Mouse (Mus musculus): Measurements from ENCODE around the gene Dll3. TPM values are rescaled to one million over a fixed set of nuclear protein-coding genes. Genes with fewer than 3 reads are reported as not detected.
"Not testable (repeated sequence)": the region's sequence is repeated elsewhere in the genome, so short reads cannot be mapped to it uniquely, and the experiment has no call there.

The Dll3 gene
- polyA plus RNA-seq, 3 experiments from 2014 or later = not detected

GRCm38 (mm10) chr7:28243943-28244342 lies 58.1 kb downstream of the Dll3 start:
- not testable (repeated sequence) for ATAC-seq

Other genes starting within 250 kb of the Dll3 start
- gene Fcgbp, start 231.0 kb downstream of the Dll3 start, polyA plus RNA-seq (2017; shearing (Covaris generic)) = not detected
- gene 9530053A07Rik, start 172.8 kb downstream of the Dll3 start, polyA plus RNA-seq (2017; shearing (Covaris generic)) = not detected
- 10 to 100 TPM; 37.8 to 61.3 (median 61.2) TPM for gene Fbl, start 132.5 kb downstream of the Dll3 start, polyA plus RNA-seq (2017; shearing (Covaris generic))
- 1 to 10 TPM in 2 of 3 experiments, under 1 TPM in 1; 0.95 to 1.8 (median 1.3) TPM for gene Dyrk1b, start 122.8 kb downstream of the Dll3 start, polyA plus RNA-seq (2017; shearing (Covaris generic))
- gene Eid2, start 34.4 kb downstream of the Dll3 start, polyA plus RNA-seq (2017; shearing (Covaris generic)) = under 1 TPM; 0.25 to 0.84 (median 0.81) TPM
- gene Eid2b, start 24.5 kb downstream of the Dll3 start, polyA plus RNA-seq (2017; shearing (Covaris generic)) = 1 to 10 TPM in 1 of 3 experiments, under 1 TPM in 2; 0.34 to 1.7 (median 0.44) TPM
- gene Selenov, start 11.1 kb downstream of the Dll3 start, polyA plus RNA-seq (2017; shearing (Covaris generic)) = not detected
- gene Timm50, start 9.8 kb upstream of the Dll3 start, polyA plus RNA-seq (2017; shearing (Covaris generic)) = 10 to 100 TPM; 27.6 to 39.1 (median 36.4) TPM
- gene Supt5, start 36.5 kb upstream of the Dll3 start, polyA plus RNA-seq (2017; shearing (Covaris generic)) = 100 to 1,000 TPM in 2 of 3 experiments, 10 to 100 TPM in 1; 95.7 to 122 (median 120) TPM
- 1,000 to 10,000 TPM in 2 of 3 experiments, 100 to 1,000 TPM in 1; 937 to 1,605 (median 1,546) TPM for gene Rps16, start 48.4 kb upstream of the Dll3 start, polyA plus RNA-seq (2017; shearing (Covaris generic))
- 100 to 1,000 TPM in 1 of 3 experiments, 10 to 100 TPM in 2; 48.5 to 102 (median 74.0) TPM for gene Plekhg2, start 70.4 kb upstream of the Dll3 start, polyA plus RNA-seq (2017; shearing (Covaris generic))
- 100 to 1,000 TPM; 100 to 211 (median 148) TPM for gene Zfp36, start 78.0 kb upstream of the Dll3 start, polyA plus RNA-seq (2017; shearing (Covaris generic))
- 10 to 100 TPM; 26.2 to 33.0 (median 32.5) TPM for gene Med29, start 90.5 kb upstream of the Dll3 start, polyA plus RNA-seq (2017; shearing (Covaris generic))
- 10 to 100 TPM; 46.2 to 59.4 (median 51.8) TPM for gene Paf1, start 90.7 kb upstream of the Dll3 start, polyA plus RNA-seq (2017; shearing (Covaris generic))
- 100 to 1,000 TPM; 470 to 850 (median 500) TPM for gene Gmfg, start 135.2 kb upstream of the Dll3 start, polyA plus RNA-seq (2017; shearing (Covaris generic))
- under 1 TPM in 1 of 3 experiments, not detected in 2; 0.17 TPM for gene Lrfn1, start 149.7 kb upstream of the Dll3 start, polyA plus RNA-seq (2017; shearing (Covaris generic))
- not detected for gene Ifnl2, start 208.2 kb upstream of the Dll3 start, polyA plus RNA-seq (2017; shearing (Covaris generic))
- not detected for gene Ifnl3, start 220.6 kb upstream of the Dll3 start, polyA plus RNA-seq (2017; shearing (Covaris generic))
- not detected for gene Sycn, start 238.6 kb upstream of the Dll3 start, polyA plus RNA-seq (2017; shearing (Covaris generic))
- gene Nccrp1, start 245.0 kb upstream of the Dll3 start, polyA plus RNA-seq (2017; shearing (Covaris generic)) = 1 to 10 TPM in 1 of 3 experiments, not detected in 2; 1.4 TPM

All from inflammation-experienced regulatory T-cells, adult 6 months (primary cell).